In the genomic region with DNA sequence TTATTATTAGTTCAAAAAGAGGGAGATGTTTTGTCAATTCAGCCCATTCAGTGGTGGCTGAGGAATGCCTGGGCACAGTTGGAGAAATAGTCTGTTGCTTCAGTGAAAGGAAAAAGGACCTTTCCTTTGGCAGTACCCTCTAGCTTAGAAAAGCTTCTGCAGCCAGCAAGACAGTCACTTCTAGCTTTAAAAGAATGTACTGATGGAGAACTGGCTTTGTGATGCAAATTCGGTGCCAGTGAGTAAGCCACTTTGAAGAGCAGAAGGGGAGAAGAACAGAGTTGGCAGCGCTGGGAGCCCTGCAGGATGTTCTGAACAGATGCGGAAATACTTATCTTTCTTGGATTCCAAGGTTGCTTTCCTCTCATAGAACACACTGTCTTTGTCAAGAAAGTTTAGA, we compare ENCODE assay signal across 13 mouse cellular contexts.
A peak's percentile ranks its signal among the peaks of the same experiment; 100 is the strongest.
DNase-seq lines count a peak whose midpoint lies in the region; ATAC-seq lines count a peak whose summit lies in the region.
"Had no signal": no experiment of that assay in that cellular context is flagged by ENCODE, and none has a peak within 500 bp of the region (broad histone marks: within the 10 kb centered on the region; RNA-seq: fewer than 3 reads in every experiment).

No protein-coding gene starts in this region.

- DNase-seq in heart, postnatal 10 days, result peak; percentile 7 to 9
- peak; percentile 2 for DNase-seq in fibroblast of lung, adult 2 months (ENCODE audit: low read depth)
- DNase-seq in layer of hippocampus, postnatal 36 days, result peak; percentile 26 to 40
- peak; percentile 45 to 50 for DNase-seq in right cerebral cortex, postnatal 36 days (ENCODE audit: low spot score in 2 of 2)
- no peak for DNase-seq in spleen, postnatal 14 days (ENCODE audit: low spot score in 2 of 2)
- DNase-seq in adipocyte (ENCODE audit: low spot score), result no peak
- DNase-seq: cerebellum, adult 11-12 months; heart, adult 11 months; kidney, postnatal 36 days had no signal

- no peak overlapping the region for H3K27ac ChIP-seq in heart, embryonic 11.5 days (ENCODE audit: low read depth, low read length)
- H3K27ac ChIP-seq: embryonic facial prominence, embryonic 15.5 days; hindbrain, embryonic 15.5 days had no signal

- no peaks in the 10 kb centered on the region for H3K9me3 ChIP-seq in heart, embryonic 11.5 days (replicated peaks; ENCODE audit: control insufficient read depth, low read length)
- H3K9me3 ChIP-seq: embryonic facial prominence, embryonic 15.5 days; hindbrain, embryonic 15.5 days had no signal

- H3K4me3 ChIP-seq in heart, embryonic 11.5 days (ENCODE audit: low read depth, low read length), result no peak overlapping the region
- H3K4me3 ChIP-seq: embryonic facial prominence, embryonic 15.5 days; hindbrain, embryonic 15.5 days had no signal

- H3K27me3 ChIP-seq in heart, embryonic 11.5 days (ENCODE audit: control insufficient read depth, insufficient read depth, low read length), result no peaks in the 10 kb centered on the region
- H3K27me3 ChIP-seq: embryonic facial prominence, embryonic 15.5 days; hindbrain, embryonic 15.5 days had no signal

- H3K4me1 ChIP-seq in heart, embryonic 11.5 days (ENCODE audit: control insufficient read depth, insufficient read depth, low read length), result 0 out of 2 replicates have a peak, but pooled peaks cover 3% of the 10 kb centered on the region
- H3K4me1 ChIP-seq: embryonic facial prominence, embryonic 15.5 days; hindbrain, embryonic 15.5 days had no signal

- H3K9ac ChIP-seq in heart, embryonic 11.5 days (ENCODE audit: low read depth, low read length), result no peak overlapping the region
- H3K9ac ChIP-seq: embryonic facial prominence, embryonic 15.5 days; hindbrain, embryonic 15.5 days had no signal

- WGBS in heart, embryonic 11.5 days (ENCODE audit: insufficient replicate concordance), result 41% methylated on average over 3 of the region's 3 CpGs

- no peak for ATAC-seq in heart, embryonic 11.5 days (replicated peaks; ENCODE audit: insufficient number of reproducible peaks, low FRiP score, low TSS enrichment)
- ATAC-seq: activated CD4-positive, CD25-positive, alpha-beta regulatory T cell, adult 4 months had no signal

- H3K4me2 ChIP-seq in heart, embryonic 11.5 days, result no peak overlapping the region
- H3K4me2 ChIP-seq: embryonic facial prominence, embryonic 15.5 days; hindbrain, embryonic 15.5 days had no signal

- H3K36me3 ChIP-seq in heart, embryonic 11.5 days (ENCODE audit: control insufficient read depth, insufficient read depth, low read length), result no peaks in the 10 kb centered on the region
- H3K36me3 ChIP-seq: embryonic facial prominence, embryonic 15.5 days; hindbrain, embryonic 15.5 days had no signal

- intact Hi-C loops in heart, postnatal 10 days (cut with DNase I), result no loop called here

Comparison
In these comparisons a context has a peak if more than half of its experiments do, and no peak if none do; other contexts are left out.
1. DNase-seq: peak in heart, postnatal 10 days (2 of 2), fibroblast of lung, adult 2 months (single experiment), layer of hippocampus, postnatal 36 days (2 of 2) and right cerebral cortex, postnatal 36 days (2 of 2); none in spleen, postnatal 14 days (0 of 2) and adipocyte (single experiment).